Mouse (Mus musculus): ENCODE results near the gene Gatad2a. TPM values are rescaled to one million over a fixed set of nuclear protein-coding genes. Genes with fewer than 3 reads are reported as not detected.

The Gatad2a gene
- polyA plus RNA-seq, 1 experiment from 2014 or later = 57.4 TPM

DNA sequence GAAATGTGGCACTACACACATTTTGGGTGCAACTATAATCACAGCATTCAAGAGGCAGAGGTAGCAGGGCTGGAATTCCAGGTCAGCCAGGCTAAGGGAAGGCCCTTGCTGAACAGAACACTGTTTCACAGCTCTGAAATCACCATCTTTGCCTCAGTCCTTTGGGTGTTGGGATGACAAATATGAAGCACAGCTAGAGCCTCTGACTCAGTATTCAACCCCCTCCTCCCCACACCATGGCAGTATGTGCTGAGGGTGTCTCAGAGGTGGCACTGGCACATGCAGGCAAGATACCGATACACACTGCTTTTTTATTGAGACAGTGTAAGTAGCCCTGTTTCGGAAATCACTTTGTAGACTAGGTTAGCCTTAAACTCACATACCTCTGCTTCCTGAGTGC lies 89.9 kb downstream of the Gatad2a start:
- WGBS = 81% methylated on average over 2 of the region's 2 CpGs
- no peak for DNase-seq (ENCODE audit: low spot score)
- no peaks in the 10 kb centered on the region for H3K9me3 ChIP-seq (ENCODE audit: control insufficient read depth, low read length)
- no peak overlapping the region for H3K4me2 ChIP-seq (ENCODE audit: low read length)
- H3K4me1 ChIP-seq (replicated peaks; ENCODE audit: control insufficient read depth, insufficient read depth, low read length) = 0 out of 2 replicates have a peak, but pooled peaks cover 10% of the 10 kb centered on the region
- peaks cover 38% of the 10 kb centered on the region for H3K36me3 ChIP-seq (ENCODE audit: control insufficient read depth, insufficient read depth, low read length)
- no peak overlapping the region for H3K9ac ChIP-seq (ENCODE audit: low read length)
- no peak overlapping the region for H3K4me3 ChIP-seq (ENCODE audit: low read depth, low read length)
- ATAC-seq (replicated peaks; ENCODE audit: low FRiP score, low TSS enrichment, low read depth) = no peak
- no peaks in the 10 kb centered on the region for H3K27me3 ChIP-seq (replicated peaks; ENCODE audit: control insufficient read depth, insufficient read depth, low read length)
- H3K27ac ChIP-seq (ENCODE audit: low read depth) = no peak overlapping the region

DNA sequence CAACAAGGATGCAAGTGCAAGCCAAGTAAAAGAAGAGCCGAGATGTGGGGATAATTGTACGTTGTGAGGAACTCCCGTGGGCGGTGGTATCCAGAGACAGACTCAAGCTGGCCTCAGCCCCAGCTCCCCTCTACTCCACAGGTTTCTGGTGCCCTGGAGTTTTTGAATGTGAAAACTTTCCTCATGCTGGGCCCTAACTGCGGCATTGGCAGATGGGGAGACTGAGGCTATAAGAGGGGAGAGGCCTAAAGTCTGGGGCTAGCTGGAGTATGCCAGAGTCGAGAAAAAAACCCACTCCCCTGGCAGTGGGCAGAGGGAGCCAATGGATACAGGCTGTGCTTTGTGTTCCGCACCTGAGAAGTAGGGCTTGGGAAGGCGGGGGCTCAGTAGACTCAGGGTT lies 92.1 kb downstream of the Gatad2a start:
- WGBS = 76% methylated on average over 8 of the region's 8 CpGs
- H3K27ac ChIP-seq (ENCODE audit: low read depth) = no peak overlapping the region
- H3K4me1 ChIP-seq (replicated peaks; ENCODE audit: control insufficient read depth, insufficient read depth, low read length) = peaks cover 22% of the 10 kb centered on the region; the same call in 1 of the 2 replicates
- no peak for ATAC-seq (replicated peaks; ENCODE audit: low FRiP score, low TSS enrichment, low read depth)
- DNase-seq (ENCODE audit: low spot score) = no peak
- peaks cover 16% of the 10 kb centered on the region for H3K36me3 ChIP-seq (ENCODE audit: control insufficient read depth, insufficient read depth, low read length)
- H3K4me3 ChIP-seq (ENCODE audit: low read depth, low read length) = 0 out of 2 replicates have a peak overlapping the region, but pooled peaks have one; percentile 64
- no peaks in the 10 kb centered on the region for H3K27me3 ChIP-seq (replicated peaks; ENCODE audit: control insufficient read depth, insufficient read depth, low read length)
- H3K9ac ChIP-seq (ENCODE audit: low read length) = no peak overlapping the region
- no peaks in the 10 kb centered on the region for H3K9me3 ChIP-seq (ENCODE audit: control insufficient read depth, low read length)
- H3K4me2 ChIP-seq (ENCODE audit: low read length) = peak overlapping the region; percentile 97

DNA sequence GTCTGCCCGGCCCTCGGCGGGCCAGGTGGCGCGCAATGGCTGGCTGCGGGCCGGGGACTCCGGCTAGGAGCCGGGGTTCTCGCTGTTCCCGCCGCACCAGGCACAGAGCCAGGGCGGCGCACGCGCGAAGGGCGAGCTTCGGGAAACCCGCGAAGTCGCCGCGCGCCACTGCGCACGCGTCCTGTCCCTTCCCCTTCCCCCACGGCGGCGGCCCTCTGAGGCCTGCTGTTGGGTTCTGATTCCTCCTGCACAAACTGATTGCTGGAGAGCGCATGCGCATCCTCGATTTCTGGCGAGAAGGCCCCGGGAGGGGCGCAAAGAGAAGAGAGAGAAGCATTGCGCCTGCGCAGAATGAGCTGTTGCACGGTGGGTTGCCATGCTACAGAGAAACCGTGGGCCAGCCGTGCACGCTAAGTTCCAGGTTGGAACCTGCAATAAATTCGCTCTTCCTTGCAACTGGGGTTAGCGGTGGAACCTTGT lies 93.1 kb downstream of the Gatad2a start:
- H3K27ac ChIP-seq (ENCODE audit: low read depth) = peak overlapping the region; percentile 72
- no peaks in the 10 kb centered on the region for H3K9me3 ChIP-seq (ENCODE audit: control insufficient read depth, low read length)
- H3K4me2 ChIP-seq (ENCODE audit: low read length) = peak overlapping the region; percentile 97
- ATAC-seq (replicated peaks; ENCODE audit: low FRiP score, low TSS enrichment, low read depth) (peak; percentile 82), DNase-seq (ENCODE audit: low spot score) (peak; percentile 96)
- H3K9ac ChIP-seq (ENCODE audit: low read length) = peak overlapping the region; percentile 54
- peaks cover 12% of the 10 kb centered on the region for H3K36me3 ChIP-seq (ENCODE audit: control insufficient read depth, insufficient read depth, low read length)
- peaks cover 22% of the 10 kb centered on the region; the same call in 1 of the 2 replicates for H3K4me1 ChIP-seq (replicated peaks; ENCODE audit: control insufficient read depth, insufficient read depth, low read length)
- no peaks in the 10 kb centered on the region for H3K27me3 ChIP-seq (replicated peaks; ENCODE audit: control insufficient read depth, insufficient read depth, low read length)
- under 1% methylated on average over 45 of the region's 45 CpGs for whole genome bisulfite sequencing
- H3K4me3 ChIP-seq (ENCODE audit: low read depth, low read length) = peak overlapping the region; percentile 64

DNA sequence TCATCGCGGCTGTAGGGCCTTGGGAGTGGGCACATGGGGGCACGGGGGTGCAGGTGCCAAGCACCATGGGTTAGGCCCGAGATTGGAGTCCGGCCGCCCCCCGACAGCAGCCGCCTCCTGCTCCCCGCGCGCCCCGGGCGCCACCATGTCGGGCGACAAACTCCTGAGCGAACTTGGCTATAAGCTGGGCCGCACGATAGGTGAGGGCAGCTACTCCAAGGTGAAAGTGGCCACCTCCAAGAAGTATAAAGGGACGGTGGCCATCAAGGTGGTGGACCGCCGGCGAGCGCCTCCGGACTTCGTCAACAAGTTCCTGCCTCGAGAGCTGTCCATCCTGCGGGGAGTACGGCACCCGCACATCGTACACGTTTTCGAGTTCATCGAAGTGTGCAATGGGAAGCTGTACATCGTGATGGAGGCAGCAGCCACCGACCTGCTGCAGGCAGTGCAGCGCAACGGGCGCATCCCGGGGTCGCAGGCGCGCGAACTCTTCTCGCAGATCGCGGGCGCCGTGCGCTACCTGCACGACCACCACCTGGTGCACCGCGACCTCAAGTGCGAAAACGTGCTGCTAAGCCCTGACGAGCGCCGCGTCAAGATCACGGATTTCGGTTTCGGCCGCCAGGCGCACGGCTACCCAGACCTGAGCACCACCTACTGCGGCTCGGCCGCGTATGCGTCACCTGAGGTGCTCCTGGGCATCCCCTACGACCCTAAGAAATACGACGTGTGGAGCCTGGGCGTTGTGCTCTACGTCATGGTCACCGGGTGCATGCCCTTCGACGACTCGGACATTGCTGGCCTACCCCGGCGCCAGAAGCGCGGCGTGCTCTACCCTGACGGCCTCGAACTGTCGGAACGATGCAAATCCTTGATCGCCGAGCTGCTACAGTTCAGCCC lies 93.8 kb downstream of the Gatad2a start, which contains the start of the genes Tssk6, Ndufa13 and Yjefn3:
Gene Tssk6 (plus strand): TSS at position 22 of the 900 bp plus-strand sequence.
Gene Ndufa13 (minus strand): TSS at position 396 of the 900 bp plus-strand sequence.
Gene Yjefn3 (minus strand): TSS at position 550 of the 900 bp plus-strand sequence.
- no peak for DNase-seq (ENCODE audit: low spot score)
- peak within 1 kb of the TSS; percentile 66 for H3K9ac ChIP-seq (ENCODE audit: low read length)
- no peaks in the 10 kb centered on the region for H3K27me3 ChIP-seq (replicated peaks; ENCODE audit: control insufficient read depth, insufficient read depth, low read length)
- H3K36me3 ChIP-seq (ENCODE audit: control insufficient read depth, insufficient read depth, low read length) = peaks cover 13% of the 10 kb centered on the region
- no peaks in the 10 kb centered on the region for H3K9me3 ChIP-seq (ENCODE audit: control insufficient read depth, low read length)
- H3K4me2 ChIP-seq (ENCODE audit: low read length) = peak within 1 kb of the TSS; percentile 97
- ATAC-seq (replicated peaks; ENCODE audit: low FRiP score, low TSS enrichment, low read depth) = peak; percentile 29
- peak within 1 kb of the TSS; percentile 64 for H3K4me3 ChIP-seq (ENCODE audit: low read depth, low read length)
- 5% methylated on average over 89 of the region's 89 CpGs for WGBS
- peaks cover 22% of the 10 kb centered on the region; the same call in 1 of the 2 replicates for H3K4me1 ChIP-seq (replicated peaks; ENCODE audit: control insufficient read depth, insufficient read depth, low read length)
- H3K27ac ChIP-seq (ENCODE audit: low read depth) = peak within 1 kb of the TSS; percentile 87

DNA sequence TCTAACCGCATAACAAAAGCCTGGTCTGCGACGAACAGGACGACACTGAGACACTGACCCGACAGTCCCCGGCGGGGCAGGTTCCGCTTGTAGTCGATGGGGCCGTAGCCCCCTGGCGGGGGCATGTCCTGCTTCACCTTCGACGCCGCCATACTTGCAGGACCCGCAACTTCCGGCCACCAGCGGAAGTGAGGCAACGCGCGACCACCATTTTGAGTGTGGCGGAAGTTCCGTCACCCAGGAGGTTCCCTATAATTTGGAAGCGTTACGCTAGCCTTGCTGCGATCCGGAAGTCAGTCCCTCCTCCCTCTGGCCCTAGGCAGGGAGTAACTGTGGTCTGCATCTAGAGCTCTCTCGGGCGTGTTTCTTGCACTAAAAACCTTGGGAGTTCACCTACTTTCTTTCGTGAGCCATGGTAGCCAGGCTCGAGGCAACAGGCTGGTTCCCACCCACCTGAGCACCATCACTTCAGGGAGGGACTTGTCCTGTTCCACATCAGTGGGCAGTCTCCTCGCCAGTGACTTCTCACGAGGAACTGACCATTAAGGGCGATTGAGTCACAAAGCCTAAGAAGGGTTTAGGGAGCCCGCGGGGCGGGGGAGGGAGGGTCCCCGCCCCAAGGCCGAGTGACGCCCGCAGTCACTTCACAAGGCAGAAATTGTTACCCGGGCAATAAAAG lies 94.6 kb downstream of the Gatad2a start:
- Histone ChIP-seq H3K4me3 (ENCODE audit: low read depth, low read length) (peak overlapping the region; percentile 64), H3K27ac (ENCODE audit: low read depth) (peak overlapping the region; percentile 87), H3K4me2 (ENCODE audit: low read length) (peak overlapping the region; percentile 97), H3K9ac (ENCODE audit: low read length) (peak overlapping the region; percentile 66), H3K4me1 (replicated peaks; ENCODE audit: control insufficient read depth, insufficient read depth, low read length) (peaks cover 22% of the 10 kb centered on the region; the same call in 1 of the 2 replicates), H3K36me3 (ENCODE audit: control insufficient read depth, insufficient read depth, low read length) (peaks cover 15% of the 10 kb centered on the region), H3K9me3 (ENCODE audit: control insufficient read depth, low read length) (no peaks in the 10 kb centered on the region), H3K27me3 (replicated peaks; ENCODE audit: control insufficient read depth, insufficient read depth, low read length) (no peaks in the 10 kb centered on the region)
- 2% methylated on average over 41 of the region's 41 CpGs for WGBS
- ATAC-seq (replicated peaks; ENCODE audit: low FRiP score, low TSS enrichment, low read depth) = peak; percentile 69
- peak; percentile 100 for DNase-seq (ENCODE audit: low spot score)

DNA sequence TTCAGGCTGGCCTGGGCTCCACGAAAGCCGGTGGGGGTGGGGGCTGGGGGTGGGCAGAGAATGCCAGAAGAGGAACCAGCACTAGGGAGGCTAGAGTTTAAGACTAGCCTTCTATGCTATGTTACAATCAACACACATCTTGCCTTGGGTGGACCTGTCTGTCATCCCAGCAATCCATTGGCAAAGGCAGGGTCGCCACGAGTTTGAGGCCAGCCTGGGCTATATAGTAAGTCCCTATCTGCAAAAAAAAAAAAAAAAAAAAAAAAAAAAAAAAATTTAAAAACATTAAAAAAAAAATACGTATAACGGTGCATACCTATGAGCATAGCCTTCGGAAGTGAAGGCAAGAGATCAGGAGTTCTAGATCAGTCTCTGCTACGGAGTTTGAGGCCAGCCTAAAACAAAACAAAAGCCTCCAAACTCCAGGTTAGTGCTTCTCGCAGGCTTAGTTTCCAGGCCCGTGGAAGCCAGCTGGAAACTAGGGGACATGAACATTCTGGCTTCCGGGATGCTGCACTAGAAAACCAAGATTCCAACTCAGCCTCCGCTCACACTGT lies 95.2 kb downstream of the Gatad2a start:
- ATAC-seq (replicated peaks; ENCODE audit: low FRiP score, low TSS enrichment, low read depth) (no peak), DNase-seq (ENCODE audit: low spot score) (no peak)
- Histone ChIP-seq H3K9ac (ENCODE audit: low read length) (peak overlapping the region; percentile 66), H3K4me2 (ENCODE audit: low read length) (peak overlapping the region; percentile 97), H3K4me3 (ENCODE audit: low read depth, low read length) (peak overlapping the region; percentile 64), H3K9me3 (ENCODE audit: control insufficient read depth, low read length) (no peaks in the 10 kb centered on the region), H3K27me3 (replicated peaks; ENCODE audit: control insufficient read depth, insufficient read depth, low read length) (no peaks in the 10 kb centered on the region), H3K36me3 (ENCODE audit: control insufficient read depth, insufficient read depth, low read length) (peaks cover 18% of the 10 kb centered on the region), H3K4me1 (replicated peaks; ENCODE audit: control insufficient read depth, insufficient read depth, low read length) (peaks cover 22% of the 10 kb centered on the region; the same call in 1 of the 2 replicates), H3K27ac (ENCODE audit: low read depth) (peak overlapping the region; percentile 87)
- WGBS = 16% methylated on average over 12 of the region's 12 CpGs

DNA sequence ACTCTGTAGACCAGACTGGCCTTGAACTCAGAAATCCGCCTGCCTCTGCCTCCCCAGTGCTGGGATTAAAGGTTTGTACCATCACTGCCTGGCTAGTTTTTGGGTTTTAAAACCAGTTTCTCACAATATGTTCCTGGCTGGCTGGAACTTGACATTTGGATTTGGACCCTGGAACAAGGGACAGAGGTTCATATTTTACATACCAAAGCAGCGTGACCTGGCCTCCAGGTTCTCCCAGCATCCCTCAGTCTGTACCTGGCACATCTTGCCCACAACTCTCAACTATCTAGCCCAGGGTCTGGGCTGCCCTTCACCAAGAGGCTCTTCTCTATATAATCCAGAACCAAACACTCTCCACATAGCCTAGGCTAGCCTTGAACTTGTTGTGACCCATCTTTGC lies 96.3 kb downstream of the Gatad2a start:
- H3K27me3 ChIP-seq (replicated peaks; ENCODE audit: control insufficient read depth, insufficient read depth, low read length) = no peaks in the 10 kb centered on the region
- H3K27ac ChIP-seq (ENCODE audit: low read depth) = no peak overlapping the region
- H3K4me3 ChIP-seq (ENCODE audit: low read depth, low read length) = 0 out of 2 replicates have a peak overlapping the region, but pooled peaks have one; percentile 64
- no peak overlapping the region for H3K9ac ChIP-seq (ENCODE audit: low read length)
- peak overlapping the region; percentile 97; the same call in 1 of the 2 replicates for H3K4me2 ChIP-seq (ENCODE audit: low read length)
- 92% methylated on average over 2 of the region's 2 CpGs for WGBS
- peaks cover 18% of the 10 kb centered on the region for H3K36me3 ChIP-seq (ENCODE audit: control insufficient read depth, insufficient read depth, low read length)
- DNase-seq (ENCODE audit: low spot score) = no peak
- H3K4me1 ChIP-seq (replicated peaks; ENCODE audit: control insufficient read depth, insufficient read depth, low read length) = peaks cover 22% of the 10 kb centered on the region; the same call in 1 of the 2 replicates
- H3K9me3 ChIP-seq (ENCODE audit: control insufficient read depth, low read length) = no peaks in the 10 kb centered on the region
- no peak for ATAC-seq (replicated peaks; ENCODE audit: low FRiP score, low TSS enrichment, low read depth)

DNA sequence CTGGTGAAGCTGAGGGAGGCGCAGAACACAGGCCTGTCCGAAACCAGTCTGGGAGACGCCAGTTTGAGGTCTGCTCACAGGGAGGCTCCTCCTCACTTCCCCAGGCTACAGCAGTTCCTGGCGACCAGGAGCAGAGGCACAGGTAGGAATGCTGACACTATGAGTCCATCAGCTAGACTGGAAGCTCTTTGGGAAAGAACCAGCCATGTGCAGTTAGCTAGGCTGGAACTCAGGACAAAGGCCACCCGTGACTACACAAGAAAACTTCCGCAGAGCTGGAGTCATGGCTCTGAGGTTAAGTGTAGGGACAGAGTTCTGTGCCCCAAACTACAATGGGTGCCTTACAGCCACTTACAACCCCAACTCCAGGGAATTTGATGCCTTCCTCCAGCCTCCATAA lies 98.3 kb downstream of the Gatad2a start:
- Histone ChIP-seq H3K27ac (ENCODE audit: low read depth) (no peak overlapping the region), H3K4me3 (ENCODE audit: low read depth, low read length) (no peak overlapping the region), H3K4me2 (ENCODE audit: low read length) (no peak overlapping the region), H3K9ac (ENCODE audit: low read length) (no peak overlapping the region), H3K4me1 (replicated peaks; ENCODE audit: control insufficient read depth, insufficient read depth, low read length) (peaks cover 18% of the 10 kb centered on the region; the same call in 1 of the 2 replicates), H3K9me3 (ENCODE audit: control insufficient read depth, low read length) (no peaks in the 10 kb centered on the region), H3K36me3 (ENCODE audit: control insufficient read depth, insufficient read depth, low read length) (peaks cover 29% of the 10 kb centered on the region), H3K27me3 (replicated peaks; ENCODE audit: control insufficient read depth, insufficient read depth, low read length) (no peaks in the 10 kb centered on the region)
- 86% methylated on average over 6 of the region's 6 CpGs for WGBS
- ATAC-seq (replicated peaks; ENCODE audit: low FRiP score, low TSS enrichment, low read depth) (no peak), DNase-seq (ENCODE audit: low spot score) (no peak)
